Mouse (Mus musculus): ENCODE measurements at regions not wholly inside any gene's neighbourhood (a gene's known extent, or its start where the extent isn't known, plus 50 kb on each side); places are given as distances from the start of the nearest gene placed in this dataset.

DNA sequence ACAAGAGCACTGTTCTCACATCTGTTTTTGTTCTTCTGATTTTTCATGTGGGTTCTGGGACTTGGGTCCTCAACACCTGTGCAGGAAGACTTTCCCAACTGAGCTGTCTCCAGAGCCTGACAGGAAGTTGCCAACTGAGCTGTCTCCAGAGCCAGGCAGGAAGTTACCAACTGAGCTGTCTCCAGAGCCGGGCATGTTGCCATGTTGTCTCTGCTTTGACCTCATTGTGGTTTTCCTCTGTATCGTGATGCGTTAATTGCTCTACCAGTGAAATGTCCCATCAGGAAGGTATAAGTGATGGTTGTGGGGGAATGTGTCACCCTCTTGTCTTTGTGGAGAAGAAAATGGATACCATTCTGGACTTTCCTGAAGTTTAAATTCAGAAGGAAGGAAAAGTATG, 54.4 kb upstream of the Olfm4 start:
- no peak for DNase-seq (ENCODE audit: low spot score in 2 of 2)

DNA sequence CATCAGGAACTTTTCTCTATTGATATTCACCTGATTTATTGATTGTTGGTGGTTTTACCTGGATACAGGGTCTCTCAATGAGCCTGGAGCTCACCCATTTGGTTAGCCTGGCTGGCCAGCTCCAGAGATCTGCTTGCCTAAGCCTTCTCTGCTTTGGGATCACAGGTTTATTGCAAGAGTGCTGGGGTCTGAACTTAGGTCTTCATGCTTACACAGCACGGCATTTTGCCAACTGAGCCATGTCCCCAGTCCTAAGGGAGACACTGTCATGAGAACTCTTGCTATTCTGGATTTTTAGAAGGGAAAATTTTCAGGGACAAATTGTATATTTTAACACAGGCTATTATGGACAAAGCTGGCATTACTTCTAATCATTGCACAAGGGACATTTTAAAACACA, 56.7 kb upstream of the Olfm4 start:
- DNase-seq (ENCODE audit: low spot score in 2 of 2) = no peak

DNA sequence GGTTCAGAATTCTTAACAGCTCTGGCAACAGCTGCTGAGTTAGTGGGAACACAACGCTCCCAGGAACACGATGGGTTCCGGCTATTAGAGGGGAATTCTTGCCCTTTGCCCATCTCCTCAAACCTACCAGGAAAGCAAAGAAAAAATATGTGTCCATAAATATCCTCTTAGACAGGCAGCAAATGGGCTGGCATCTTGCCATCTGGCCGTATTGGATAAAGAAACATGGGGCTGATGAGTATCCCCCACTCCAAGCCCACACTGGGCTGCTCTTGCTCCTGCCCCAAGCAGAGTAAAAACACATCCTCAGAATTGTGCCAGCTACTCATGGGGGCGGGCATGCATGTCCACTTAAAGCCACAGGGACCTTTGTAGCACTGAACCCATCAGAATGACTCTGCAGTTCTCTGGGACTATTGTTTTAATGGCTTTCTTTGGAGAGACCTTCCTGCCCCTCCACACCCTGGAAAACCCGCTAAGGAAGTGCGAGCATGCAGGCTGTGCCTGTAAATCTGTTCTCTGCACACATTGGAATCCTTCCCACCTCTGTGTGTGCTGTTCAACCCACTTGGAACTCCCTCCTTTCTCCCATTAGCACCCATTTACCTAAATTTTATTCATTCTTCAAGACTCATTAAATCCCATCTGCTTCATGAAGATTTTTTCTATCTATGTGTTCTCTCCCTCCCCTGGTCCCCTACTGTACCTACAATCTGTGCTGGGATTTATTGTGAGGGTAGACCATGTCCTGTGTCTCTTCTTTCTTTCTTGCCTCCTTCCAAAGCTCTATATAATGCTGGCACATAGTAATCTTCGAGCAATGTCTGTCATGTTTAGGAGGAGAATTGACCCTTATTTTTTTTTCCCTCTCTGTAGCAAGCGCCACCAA, 66.7 kb upstream of the Olfm4 start:
- DNase-seq (ENCODE audit: low spot score in 2 of 2) = peak; percentile 28 to 48

DNA sequence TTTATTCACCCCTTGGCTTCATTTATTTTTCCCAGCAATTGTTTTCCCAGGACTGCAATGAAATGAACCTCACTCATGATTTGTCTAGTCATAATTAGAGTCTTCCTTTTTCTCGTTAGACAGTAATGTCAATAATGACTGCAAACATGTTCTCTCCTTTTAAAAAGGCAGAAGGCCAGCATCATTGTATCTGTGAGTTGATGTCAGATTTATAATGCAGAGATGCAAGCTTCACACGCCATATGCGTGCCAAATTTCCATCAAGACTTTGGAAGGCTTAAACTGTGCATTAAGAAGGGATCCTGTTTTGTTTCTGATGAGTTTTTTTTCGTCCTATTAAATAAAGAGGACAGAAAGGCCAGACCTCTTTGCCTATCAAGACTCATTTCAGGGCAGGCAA, 68.9 kb upstream of the Olfm4 start:
- DNase-seq (ENCODE audit: low spot score in 2 of 2) = no peak

- DNase-seq (ENCODE audit: low spot score in 2 of 2) = no peak
These were observed 70.6 kb upstream of the Olfm4 start for GRCm38 (mm10) chr14:79913315-79913714.

DNA sequence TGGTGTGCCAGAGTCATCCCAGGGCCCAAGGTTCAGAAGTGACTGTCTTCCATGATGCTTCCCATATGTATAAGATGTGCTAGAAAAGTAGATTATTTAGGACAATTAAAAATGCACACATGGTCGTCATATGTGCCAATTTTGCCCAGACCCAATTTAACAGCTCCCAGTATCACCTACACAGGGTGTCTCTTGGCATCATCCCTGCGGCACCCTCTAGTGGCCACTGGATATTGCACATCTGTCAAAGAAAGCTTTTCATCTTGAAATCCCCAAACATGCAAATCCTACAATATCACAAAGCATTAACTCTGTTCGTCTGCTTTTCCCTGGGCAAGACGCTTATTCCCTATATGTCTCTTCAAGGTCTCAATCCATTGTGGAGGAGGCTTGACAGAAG, 71.3 kb upstream of the Olfm4 start:
- DNase-seq (ENCODE audit: low spot score in 2 of 2) = peak in 1 of 2 experiments; percentile 60

GRCm38 (mm10) chr14:79907761-79908160, 76.1 kb upstream of the Olfm4 start:
- no peak for DNase-seq (ENCODE audit: low spot score in 2 of 2)

DNA sequence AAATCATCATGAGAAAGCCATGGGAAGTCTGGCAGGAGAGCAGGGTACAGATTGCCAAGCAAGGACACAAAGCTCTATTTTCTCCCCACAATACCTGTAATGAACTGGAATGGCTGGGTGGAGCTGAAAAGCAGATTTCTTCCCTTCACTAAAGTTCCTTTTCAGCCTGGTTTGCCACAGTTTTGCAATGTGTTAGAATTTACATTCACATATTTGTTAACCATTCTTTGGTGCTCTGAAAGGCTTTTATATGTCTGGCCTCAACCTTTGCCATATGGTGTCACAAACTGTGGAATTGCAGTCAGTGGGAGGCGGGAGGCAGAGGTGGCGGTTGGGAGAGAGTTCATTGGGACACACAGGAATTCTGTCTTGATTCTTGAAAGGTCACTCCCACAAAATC, 78.3 kb upstream of the Olfm4 start:
- no peak for DNase-seq (ENCODE audit: low spot score in 2 of 2)

- DNase-seq (ENCODE audit: low spot score in 2 of 2) = no peak
These were observed 81.5 kb upstream of the Olfm4 start for GRCm38 (mm10) chr14:79902355-79902754.

DNA sequence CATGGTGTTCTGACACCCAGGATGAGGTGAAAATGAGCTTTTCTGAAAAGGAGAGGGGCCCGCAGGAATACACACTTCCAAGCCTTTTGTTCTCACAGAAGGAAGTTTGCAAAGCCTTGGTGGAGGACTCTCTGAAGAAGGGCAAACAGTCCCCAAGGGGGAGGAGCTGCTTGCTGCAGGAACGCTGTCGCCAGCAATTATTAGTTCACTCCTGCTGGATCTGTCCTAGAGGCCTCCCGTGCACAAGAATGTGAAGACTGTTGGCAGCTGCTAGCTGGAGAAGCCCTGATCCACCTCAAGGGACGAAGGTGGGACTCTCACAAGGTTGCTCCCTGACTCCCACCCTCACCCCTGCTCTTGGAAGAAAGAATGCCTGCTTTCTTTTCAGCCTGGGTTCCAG, 85.6 kb upstream of the Olfm4 start:
- no peak for DNase-seq (ENCODE audit: low spot score in 2 of 2)

DNA sequence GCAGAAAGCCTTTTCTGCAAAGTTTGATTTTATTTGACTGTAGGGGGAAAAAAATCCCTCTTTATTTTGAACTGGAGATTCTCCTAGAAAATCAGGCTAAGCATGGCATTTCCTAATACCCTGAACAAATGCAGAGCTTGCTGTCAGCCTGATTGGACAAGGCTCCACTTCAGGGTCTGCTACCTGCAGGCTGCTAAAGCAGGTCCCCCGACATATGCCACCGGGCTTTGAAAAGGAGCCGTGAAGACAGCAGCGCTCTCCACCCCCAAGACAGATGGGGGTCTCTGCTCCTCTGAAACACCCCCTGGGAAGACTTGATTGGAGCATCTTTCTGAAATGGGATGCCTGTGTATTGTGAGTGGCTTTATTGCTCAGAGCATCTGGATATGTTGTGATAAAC, 90.6 kb upstream of the Olfm4 start:
- no peak for DNase-seq (ENCODE audit: low spot score in 2 of 2)

DNA sequence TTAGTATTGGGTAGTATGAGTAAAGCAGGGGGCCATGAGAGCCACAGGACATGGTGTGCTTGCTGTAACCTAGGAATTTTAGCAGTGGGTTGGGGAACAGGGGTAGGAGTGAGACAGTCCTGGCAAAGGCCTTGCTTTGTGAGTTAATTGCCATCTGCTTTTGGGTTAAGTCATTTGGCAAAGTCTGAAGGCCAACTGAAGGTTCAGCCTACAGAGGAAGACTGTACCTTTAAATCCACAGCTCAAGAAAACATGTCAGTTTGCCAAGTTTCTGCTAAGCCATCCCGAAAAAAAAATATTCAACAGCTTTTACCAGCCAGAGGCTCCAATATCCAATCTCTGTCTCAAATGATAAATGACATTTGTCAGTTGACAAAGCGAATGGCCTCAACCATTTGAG, 93.2 kb upstream of the Olfm4 start:
- DNase-seq (ENCODE audit: low spot score in 2 of 2) = no peak

- no peak for DNase-seq (ENCODE audit: low spot score in 2 of 2)
These were observed 93.6 kb upstream of the Olfm4 start for GRCm38 (mm10) chr14:79890280-79890679.

- DNase-seq (ENCODE audit: low spot score in 2 of 2) = no peak
These were observed 100.4 kb upstream of the Olfm4 start for GRCm38 (mm10) chr14:79883487-79883886.

- no peak for DNase-seq (ENCODE audit: low spot score in 2 of 2)
These were observed 102.2 kb upstream of the Olfm4 start for GRCm38 (mm10) chr14:79881726-79882125.

DNA sequence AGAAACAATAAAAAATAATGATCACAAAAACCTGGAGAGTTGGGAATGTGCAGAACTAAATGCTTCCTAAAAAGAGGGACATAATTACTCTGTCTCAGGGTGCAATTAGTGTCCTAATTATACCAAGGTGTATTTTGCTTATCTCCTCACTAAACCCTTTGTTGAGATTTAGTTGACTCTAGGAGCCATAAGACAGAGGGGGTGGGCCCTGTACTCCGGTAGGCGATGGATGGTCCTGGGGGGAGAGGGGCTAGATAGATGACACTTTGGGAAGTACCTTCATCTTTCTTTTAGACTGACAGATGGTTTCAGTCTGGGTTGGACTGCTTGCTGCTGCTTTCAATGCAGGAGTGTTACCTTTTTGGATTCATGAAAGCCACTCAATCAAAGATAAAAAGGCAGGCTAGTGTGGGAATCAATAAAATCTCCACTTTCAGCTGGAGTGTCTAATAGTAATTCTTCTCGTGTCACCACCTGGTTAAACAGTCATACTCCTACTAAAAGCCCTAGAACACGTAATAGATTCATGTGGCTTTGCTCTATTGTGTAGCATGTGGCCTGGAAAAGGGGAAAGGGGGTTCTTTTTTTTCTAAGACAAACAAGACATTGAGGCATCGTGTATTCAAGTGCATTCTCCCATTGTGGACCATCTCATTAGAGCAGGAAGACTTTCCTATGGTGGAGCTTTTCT, 103.7 kb upstream of the Olfm4 start:
- no peak for DNase-seq (ENCODE audit: low spot score in 2 of 2)

- DNase-seq (ENCODE audit: low spot score in 2 of 2) = no peak
These were observed 104.4 kb upstream of the Olfm4 start for GRCm38 (mm10) chr14:79879333-79880035.

- DNase-seq (ENCODE audit: low spot score in 2 of 2) = peak in 1 of 2 experiments; percentile 56
These were observed 105.4 kb upstream of the Olfm4 start for GRCm38 (mm10) chr14:79878285-79879019.

DNA sequence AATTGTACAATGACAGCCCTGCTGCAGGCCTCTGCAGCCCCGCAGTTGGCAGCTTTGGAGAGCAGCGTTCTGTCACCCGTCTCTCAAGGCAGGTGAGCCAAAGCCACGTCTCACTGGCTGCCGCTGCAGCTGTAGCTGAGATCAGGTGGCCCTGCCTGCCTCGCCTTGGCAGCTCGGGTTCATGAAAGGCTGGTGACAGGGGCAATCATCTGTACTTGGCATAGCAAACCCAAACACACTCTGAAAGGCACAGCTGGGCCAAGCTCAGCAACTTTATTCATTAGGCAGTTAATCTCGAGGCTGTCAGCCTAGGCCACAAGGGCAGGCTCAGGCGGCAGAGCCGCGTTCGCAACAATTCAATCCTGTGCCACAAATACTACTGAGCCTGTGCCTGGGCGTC, 102.0 kb upstream of the Pcdh8 start:
- DNase-seq (ENCODE audit: low spot score in 2 of 2) = no peak

GRCm38 (mm10) chr14:79872430-79872829, 101.3 kb upstream of the Pcdh8 start:
- peak in 1 of 2 experiments; percentile 35 for DNase-seq (ENCODE audit: low spot score in 2 of 2)

- DNase-seq (ENCODE audit: low spot score in 2 of 2) = no peak
These were observed 98.2 kb upstream of the Pcdh8 start for GRCm38 (mm10) chr14:79869325-79869724.

DNA sequence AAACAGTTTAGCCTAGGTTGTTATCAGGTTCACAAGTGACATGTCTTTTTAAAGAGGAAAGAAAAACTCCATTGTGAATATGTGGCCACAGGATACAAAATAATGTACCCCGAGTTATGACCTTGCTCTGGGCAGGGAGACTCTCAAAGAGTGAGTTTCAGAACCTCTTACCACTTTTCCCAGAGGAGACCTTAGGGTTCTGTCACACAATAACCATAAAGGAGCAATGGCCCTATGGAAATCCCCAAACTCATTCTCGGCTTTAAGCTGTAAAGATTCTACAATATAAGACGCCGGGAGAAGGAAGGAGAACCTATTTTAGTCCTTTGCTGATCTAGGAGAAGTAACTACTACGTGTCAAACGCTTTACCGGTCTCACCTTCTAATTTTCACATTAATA, 85.1 kb upstream of the Pcdh8 start:
- no peak for DNase-seq (ENCODE audit: low spot score in 2 of 2)

Data from cerebellum, postnatal 4 days (tissue).